Mouse (Mus musculus) megakaryocyte, embryonic 14.5 days (primary cell): ENCODE results near the gene Bik. TPM values are rescaled to one million over a fixed set of nuclear protein-coding genes. Genes with fewer than 3 reads are reported as not detected.
"Not testable (repeated sequence)": the region's sequence is repeated elsewhere in the genome, so short reads cannot be mapped to it uniquely, and the experiment has no call there.

ENCODE experiments used
- H3K27me3 ChIP-seq: replicated peaks from 2 replicates; pipeline ENCODE3; 2012; ENCODE audit warnings: inconsistent platforms
- H3K36me3 ChIP-seq: replicated peaks from 2 replicates; pipeline ENCODE3; 2012; ENCODE audit warnings: low read length, inconsistent platforms, mixed read lengths
- H3K4me1 ChIP-seq: 2 replicates; pipeline ENCODE4 v1.6.1; 2012; ENCODE audit warnings: inconsistent platforms
- H3K4me3 ChIP-seq: replicated peaks from 2 replicates; pipeline ENCODE3; 2012; ENCODE audit warnings: moderate library complexity, mild to moderate bottlenecking, inconsistent platforms
- H3K9me3 ChIP-seq: 2 replicates; pipeline ENCODE4 v1.6.1; 2012; ENCODE audit warnings: inconsistent platforms
- FLI1 ChIP-seq: IDR thresholded peaks from 2 replicates; pipeline ENCODE4 v1.6.1; 2012; ENCODE audit warnings: low read length, inconsistent platforms, mixed read lengths
- GATA1 ChIP-seq: IDR thresholded peaks from 3 replicates; pipeline ENCODE4 v1.6.1; 2012; ENCODE audit warnings: mixed read lengths, low read length, inconsistent platforms, borderline replicate concordance
- polyA plus RNA-seq: library from polyadenylated mRNA; stranded (reverse); fragments of >175 nt; gene quantifications from 2 replicates; pipeline ENCODE4 v1.2.3, GENCODE M21; 2012; ENCODE audit warnings: low replicate concordance; ENCODE audit not compliant: insufficient read depth

Bik gene
- polyA plus RNA-seq, 1 experiment = 3.5 TPM

- peaks cover 3% of the 10 kb centered on the region for H3K27me3 ChIP-seq
- H3K4me3 ChIP-seq = no peak overlapping the region
- peaks cover 24% of the 10 kb centered on the region for H3K4me1 ChIP-seq
- H3K9me3 ChIP-seq = no peaks in the 10 kb centered on the region
- TF ChIP-seq GATA1 (no peak), FLI1 (no peak)
- peaks cover 76% of the 10 kb centered on the region for H3K36me3 ChIP-seq
Measured at GRCm38 (mm10) chr15:83493856-83494571, 32.6 kb upstream of the Bik start.

GRCm38 (mm10) chr15:83494572-83494920, 32.1 kb upstream of the Bik start:
- Histone ChIP-seq H3K36me3 (peaks cover 77% of the 10 kb centered on the region), H3K4me3 (no peak overlapping the region), H3K4me1 (peaks cover 24% of the 10 kb centered on the region), H3K27me3 (peaks cover 6% of the 10 kb centered on the region), H3K9me3 (no peaks in the 10 kb centered on the region)
- TF ChIP-seq FLI1 (no peak), GATA1 (no peak)

- peaks cover 6% of the 10 kb centered on the region for H3K27me3 ChIP-seq
- peaks cover 79% of the 10 kb centered on the region for H3K36me3 ChIP-seq
- no peak overlapping the region for H3K4me3 ChIP-seq
- no peak for TF ChIP-seq FLI1
- H3K4me1 ChIP-seq = peaks cover 24% of the 10 kb centered on the region
- H3K9me3 ChIP-seq = peaks cover 3% of the 10 kb centered on the region
Measured at GRCm38 (mm10) chr15:83495195-83495594, 31.5 kb upstream of the Bik start.

GRCm38 (mm10) chr15:83495787-83496367, 30.8 kb upstream of the Bik start:
- H3K4me1 ChIP-seq = peaks cover 21% of the 10 kb centered on the region
- peaks cover 80% of the 10 kb centered on the region for H3K36me3 ChIP-seq
- peaks cover 5% of the 10 kb centered on the region for H3K9me3 ChIP-seq
- no peak for TF ChIP-seq GATA1
- no peak for TF ChIP-seq FLI1
- H3K4me3 ChIP-seq = no peak overlapping the region
- H3K27me3 ChIP-seq = peaks cover 6% of the 10 kb centered on the region

- Histone ChIP-seq H3K4me3 (no peak overlapping the region), H3K4me1 (peaks cover 25% of the 10 kb centered on the region), H3K27me3 (peaks cover 6% of the 10 kb centered on the region), H3K9me3 (peaks cover 9% of the 10 kb centered on the region), H3K36me3 (peaks cover 74% of the 10 kb centered on the region)
- no peak for TF ChIP-seq GATA1
Measured at GRCm38 (mm10) chr15:83497299-83497698, 29.4 kb upstream of the Bik start.

GRCm38 (mm10) chr15:83499211-83499755, 27.4 kb upstream of the Bik start:
- peaks cover 6% of the 10 kb centered on the region for H3K27me3 ChIP-seq
- peaks cover 69% of the 10 kb centered on the region for H3K36me3 ChIP-seq
- H3K4me1 ChIP-seq = peaks cover 33% of the 10 kb centered on the region
- peaks cover 10% of the 10 kb centered on the region for H3K9me3 ChIP-seq
- no peak overlapping the region for H3K4me3 ChIP-seq
- TF ChIP-seq FLI1 (no peak), GATA1 (no peak)

- Histone ChIP-seq H3K4me3 (no peak overlapping the region), H3K36me3 (peaks cover 67% of the 10 kb centered on the region)
Measured at GRCm38 (mm10) chr15:83500352-83500751, 26.3 kb upstream of the Bik start.

GRCm38 (mm10) chr15:83501483-83501882, 25.2 kb upstream of the Bik start:
- not testable (repeated sequence) for H3K27me3 ChIP-seq, H3K4me3 ChIP-seq
- peaks cover 13% of the 10 kb centered on the region for H3K9me3 ChIP-seq
- H3K36me3 ChIP-seq = peaks cover 57% of the 10 kb centered on the region
- H3K4me1 ChIP-seq = peaks cover 15% of the 10 kb centered on the region

More at GRCm38 (mm10) chr15:83500352-83500751, 26.3 kb upstream of the Bik start:
- peaks cover 22% of the 10 kb centered on the region for H3K4me1 ChIP-seq
- TF ChIP-seq GATA1 (no peak), FLI1 (no peak)
- peaks cover 10% of the 10 kb centered on the region for H3K9me3 ChIP-seq
- peaks cover 6% of the 10 kb centered on the region for H3K27me3 ChIP-seq

GRCm38 (mm10) chr15:83509950-83510804, 16.5 kb upstream of the Bik start:
- Histone ChIP-seq H3K36me3 (peaks cover 2% of the 10 kb centered on the region), H3K9me3 (0 out of 2 replicates have a peak, but pooled peaks cover 3% of the 10 kb centered on the region), H3K4me3 (peak overlapping the region; percentile 92), H3K27me3 (peaks cover 13% of the 10 kb centered on the region), H3K4me1 (peaks cover 41% of the 10 kb centered on the region)
- TF ChIP-seq FLI1 (no peak), GATA1 (no peak)

GRCm38 (mm10) chr15:83510805-83511405, 15.8 kb upstream of the Bik start, which contains the start of gene Ttll1:
TSS of gene Ttll1 (minus strand) at chr15:83510893.
- peaks cover 41% of the 10 kb centered on the region for H3K4me1 ChIP-seq
- no peak for TF ChIP-seq FLI1
- TF ChIP-seq GATA1 = no peak
- peak within 1 kb of the TSS; percentile 92 for H3K4me3 ChIP-seq
- H3K9me3 ChIP-seq = 0 out of 2 replicates have a peak, but pooled peaks cover 3% of the 10 kb centered on the region
- peaks cover 15% of the 10 kb centered on the region for H3K27me3 ChIP-seq
- H3K36me3 ChIP-seq = no peaks in the 10 kb centered on the region
